Mouse (Mus musculus) forebrain, embryonic 10.5 days (tissue): ENCODE measurements around the gene Azin2. TPM values are rescaled to one million over a fixed set of nuclear protein-coding genes. Genes with fewer than 3 reads are reported as not detected.

Experiments
- DNase-seq: peaks from one replicate; pipeline ENCODE4 v3.0.0-alpha.2; 2017; ENCODE audit warnings: low spot score; ENCODE audit errors: extremely low spot score
- H3K27ac ChIP-seq: fragments of 300-500 bp; sonication (generic); 2 replicates; pipeline ENCODE4 v1.5.1; 2016; ENCODE audit warnings: mild to moderate bottlenecking
- H3K27me3 ChIP-seq: fragments of 300-500 bp; sonication (generic); 2 replicates; pipeline ENCODE4 v1.6.1; 2016; ENCODE audit warnings: mild to moderate bottlenecking; ENCODE audit not compliant: poor library complexity, severe bottlenecking
- H3K36me3 ChIP-seq: fragments of 300-500 bp; sonication (generic); replicated peaks from 2 replicates; pipeline ENCODE4 v1.6.1; 2016; ENCODE audit warnings: mild to moderate bottlenecking, moderate library complexity
- H3K4me1 ChIP-seq: fragments of 300-500 bp; sonication (generic); 2 replicates; pipeline ENCODE4 v1.6.1; 2016
- H3K4me3 ChIP-seq: fragments of 300-500 bp; sonication (generic); 2 replicates; pipeline ENCODE4 v1.5.1; 2016; ENCODE audit warnings: mild to moderate bottlenecking, moderate library complexity
- H3K9me3 ChIP-seq: fragments of 300-500 bp; sonication (generic); 2 replicates; pipeline ENCODE4 v1.6.1; 2016; ENCODE audit warnings: mild to moderate bottlenecking, moderate library complexity
- WGBS: fragments of 180-500 bp; shearing (Covaris S2); methylation state at CpG from one replicate; pipeline ENCODE4 v1.1.7; 2016; 5-methylcytosine and 5-hydroxymethylcytosine counted together
- polyA plus RNA-seq: library from polyadenylated mRNA; unstranded; fragments of >200 nt; fragmentation: Nextera tagmentation; extraction: Ambion mirVana; gene quantifications from 2 replicates; pipeline ENCODE4 v1.2.1, GENCODE M21; 2016

Gene Azin2
- polyA plus RNA-seq, 1 experiment from 2014 or later: 10.5 TPM

GRCm38 (mm10) chr4:128992176-128992575, 29.9 kb upstream of the Azin2 start:
- 91% methylated on average over 3 of the region's 3 CpGs for WGBS

GRCm38 (mm10) chr4:128991500-128992008, 29.3 kb upstream of the Azin2 start, which contains the start of gene Ak2:
Gene Ak2 (plus strand): TSS chr4:128991958.
- peaks cover 39% of the 10 kb centered on the region for H3K4me1 ChIP-seq
- WGBS: 90% methylated on average over 9 of the region's 9 CpGs
- H3K9me3 ChIP-seq: no peaks in the 10 kb centered on the region
- H3K4me3 ChIP-seq: peak within 1 kb of the TSS; percentile 82
- peak within 1 kb of the TSS; percentile 90 for H3K27ac ChIP-seq
- no peak for DNase-seq
- peaks cover 16% of the 10 kb centered on the region for H3K36me3 ChIP-seq
- H3K27me3 ChIP-seq: peaks cover 12% of the 10 kb centered on the region; the same call in 1 of the 2 replicates

More at GRCm38 (mm10) chr4:128992176-128992575, 29.9 kb upstream of the Azin2 start:
- Histone ChIP-seq H3K4me3 (no peak overlapping the region), H3K27ac (no peak overlapping the region), H3K27me3 (peaks cover 12% of the 10 kb centered on the region; the same call in 1 of the 2 replicates), H3K9me3 (no peaks in the 10 kb centered on the region), H3K4me1 (peaks cover 39% of the 10 kb centered on the region), H3K36me3 (peaks cover 23% of the 10 kb centered on the region)
- DNase-seq: no peak

- no peak for DNase-seq
- 70% methylated on average over 11 of the region's 11 CpGs for WGBS
- Histone ChIP-seq H3K27me3 (peaks cover 12% of the 10 kb centered on the region; the same call in 1 of the 2 replicates), H3K4me1 (peaks cover 30% of the 10 kb centered on the region), H3K27ac (no peak overlapping the region), H3K9me3 (no peaks in the 10 kb centered on the region), H3K36me3 (no peaks in the 10 kb centered on the region; the same call in 1 of the 2 replicates), H3K4me3 (no peak overlapping the region)
These were observed 27.4 kb upstream of the Azin2 start for GRCm38 (mm10) chr4:128989678-128990077.

DNA sequence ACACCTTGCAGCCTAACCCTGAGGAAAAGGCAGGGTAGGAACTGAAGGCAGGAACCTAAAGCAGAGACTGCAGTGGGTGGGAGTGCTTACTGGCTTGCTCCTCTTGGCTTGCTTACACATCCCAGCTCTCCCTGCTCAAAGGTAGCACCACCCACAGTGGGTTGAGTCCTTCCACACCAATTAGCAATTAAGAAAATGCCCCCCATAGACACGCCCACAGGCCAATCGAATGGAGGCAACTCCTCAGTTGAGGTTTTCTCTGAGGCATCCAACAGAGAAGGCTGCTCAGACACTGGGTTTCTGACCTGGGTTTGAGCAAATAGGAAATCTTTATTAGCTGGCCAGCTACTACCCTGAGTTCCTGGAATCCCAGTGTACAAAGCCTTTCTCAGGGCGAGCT, 26.7 kb upstream of the Azin2 start:
- DNase-seq: no peak
- H3K4me3 ChIP-seq: no peak overlapping the region
- peaks cover 23% of the 10 kb centered on the region for H3K4me1 ChIP-seq
- WGBS: 55% methylated on average over 3 of the region's 3 CpGs
- peaks cover 12% of the 10 kb centered on the region; the same call in 1 of the 2 replicates for H3K27me3 ChIP-seq
- no peaks in the 10 kb centered on the region for H3K36me3 ChIP-seq
- no peak overlapping the region for H3K27ac ChIP-seq
- no peaks in the 10 kb centered on the region for H3K9me3 ChIP-seq

- Histone ChIP-seq H3K9me3 (no peaks in the 10 kb centered on the region), H3K27me3 (no peaks in the 10 kb centered on the region), H3K27ac (no peak overlapping the region), H3K4me1 (peaks cover 8% of the 10 kb centered on the region), H3K36me3 (no peaks in the 10 kb centered on the region), H3K4me3 (no peak overlapping the region)
- 81% methylated on average over 3 of the region's 3 CpGs for WGBS
- DNase-seq: no peak
These were observed 22.4 kb upstream of the Azin2 start for GRCm38 (mm10) chr4:128984600-128984999.

DNA sequence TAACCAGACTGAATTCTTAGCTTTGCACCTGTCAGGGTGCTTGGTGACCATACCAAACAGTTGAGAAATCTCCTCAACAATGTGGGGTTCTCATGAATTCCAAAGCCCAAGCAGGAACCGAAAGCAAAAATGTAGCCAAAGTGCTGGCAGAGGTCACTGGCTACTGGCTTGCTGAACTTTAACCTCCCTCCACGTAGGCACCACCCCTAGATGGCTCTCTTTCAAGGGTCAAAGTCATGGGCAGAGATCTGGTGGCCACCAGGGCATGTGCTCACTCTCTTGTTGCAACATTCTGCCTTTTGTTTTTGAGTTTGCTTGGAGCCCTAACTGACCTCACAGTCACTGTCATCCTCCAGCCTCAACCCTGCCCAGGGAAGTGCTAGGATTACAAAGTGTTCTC, 21.4 kb upstream of the Azin2 start:
- WGBS: 67% methylated on average over 2 of the region's 2 CpGs
- DNase-seq: no peak
- Histone ChIP-seq H3K4me1 (no peaks in the 10 kb centered on the region), H3K27ac (no peak overlapping the region), H3K36me3 (no peaks in the 10 kb centered on the region), H3K4me3 (no peak overlapping the region), H3K9me3 (no peaks in the 10 kb centered on the region), H3K27me3 (no peaks in the 10 kb centered on the region)

GRCm38 (mm10) chr4:128983151-128983550, 20.9 kb upstream of the Azin2 start:
- 92% methylated on average over 2 of the region's 2 CpGs for WGBS
- 0 out of 2 replicates have a peak, but pooled peaks cover 2% of the 10 kb centered on the region for H3K4me1 ChIP-seq
- H3K4me3 ChIP-seq: no peak overlapping the region
- H3K9me3 ChIP-seq: no peaks in the 10 kb centered on the region
- DNase-seq: no peak
- no peaks in the 10 kb centered on the region for H3K36me3 ChIP-seq
- no peaks in the 10 kb centered on the region for H3K27me3 ChIP-seq
- no peak overlapping the region for H3K27ac ChIP-seq

DNA sequence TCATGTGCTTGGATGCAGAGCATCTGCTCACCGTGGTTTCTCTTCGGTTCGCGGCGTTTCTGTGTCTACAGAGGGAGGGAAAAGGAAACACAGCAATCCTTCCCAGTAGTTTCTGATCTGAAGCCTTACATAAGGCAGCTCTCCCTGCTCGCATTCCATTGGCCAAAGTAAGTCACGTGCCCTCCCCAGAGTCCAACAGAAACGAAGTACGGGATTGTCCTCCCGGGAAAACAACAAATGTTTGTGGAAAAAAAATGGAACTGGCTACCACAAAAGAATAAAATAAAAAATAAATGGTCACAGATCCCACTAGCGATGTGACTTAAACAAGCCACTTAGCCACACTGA, 19.6 kb upstream of the Azin2 start:
- Histone ChIP-seq H3K27ac (no peak overlapping the region), H3K9me3 (no peaks in the 10 kb centered on the region), H3K36me3 (no peaks in the 10 kb centered on the region), H3K27me3 (no peaks in the 10 kb centered on the region), H3K4me1 (0 out of 2 replicates have a peak, but pooled peaks cover 2% of the 10 kb centered on the region), H3K4me3 (no peak overlapping the region)
- 78% methylated on average over 11 of the region's 11 CpGs for WGBS
- DNase-seq: no peak

DNA sequence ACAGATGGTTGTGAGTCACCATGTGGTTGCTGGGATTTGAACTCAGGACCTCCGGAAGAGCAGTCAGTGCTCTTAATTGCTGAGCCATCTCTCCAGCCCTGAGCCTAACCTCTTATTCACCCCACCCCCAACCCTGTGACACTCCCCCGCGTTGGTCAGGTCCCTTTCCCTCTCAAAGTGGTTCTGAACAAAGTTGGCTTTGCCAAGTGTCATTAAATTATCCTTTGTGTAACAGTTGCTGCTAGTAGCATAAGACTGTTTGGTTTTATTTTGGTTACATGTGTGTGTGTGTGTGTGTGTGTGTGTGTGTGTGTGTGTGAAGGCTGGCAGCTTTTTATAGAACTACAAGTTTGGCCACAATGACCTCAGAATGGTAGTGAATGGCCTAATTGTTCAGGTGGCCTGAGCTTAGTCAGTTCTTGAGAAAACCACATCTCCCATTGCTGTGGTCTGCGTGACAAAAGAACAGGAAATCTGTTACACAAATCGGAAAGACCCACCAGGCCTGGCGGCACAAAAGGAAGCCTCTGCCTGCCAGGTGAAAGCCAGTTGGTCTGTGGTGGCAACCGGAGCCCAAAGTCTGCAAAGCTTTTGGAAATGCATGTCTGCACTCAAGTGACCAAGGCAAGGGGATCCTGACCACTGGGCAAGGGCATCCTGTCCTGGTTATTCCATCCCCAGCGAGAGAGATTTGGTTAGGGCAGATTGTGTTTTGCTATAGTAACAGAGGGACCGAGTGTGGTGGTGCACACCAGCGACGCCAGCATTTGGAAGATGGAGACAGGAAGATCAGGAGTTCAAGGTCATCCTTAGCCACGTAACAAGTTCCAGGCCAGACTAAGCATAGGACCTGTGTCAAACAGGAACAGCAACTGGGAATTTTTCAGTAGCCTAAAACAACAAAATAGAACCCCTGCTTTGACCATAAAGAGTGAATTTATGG, 18.9 kb upstream of the Azin2 start:
- DNase-seq: no peak
- no peaks in the 10 kb centered on the region for H3K36me3 ChIP-seq
- 0 out of 2 replicates have a peak, but pooled peaks cover 2% of the 10 kb centered on the region for H3K4me1 ChIP-seq
- H3K9me3 ChIP-seq: no peaks in the 10 kb centered on the region
- H3K27me3 ChIP-seq: no peaks in the 10 kb centered on the region
- no peak overlapping the region for H3K27ac ChIP-seq
- H3K4me3 ChIP-seq: no peak overlapping the region
- WGBS: 81% methylated on average over 12 of the region's 12 CpGs

DNA sequence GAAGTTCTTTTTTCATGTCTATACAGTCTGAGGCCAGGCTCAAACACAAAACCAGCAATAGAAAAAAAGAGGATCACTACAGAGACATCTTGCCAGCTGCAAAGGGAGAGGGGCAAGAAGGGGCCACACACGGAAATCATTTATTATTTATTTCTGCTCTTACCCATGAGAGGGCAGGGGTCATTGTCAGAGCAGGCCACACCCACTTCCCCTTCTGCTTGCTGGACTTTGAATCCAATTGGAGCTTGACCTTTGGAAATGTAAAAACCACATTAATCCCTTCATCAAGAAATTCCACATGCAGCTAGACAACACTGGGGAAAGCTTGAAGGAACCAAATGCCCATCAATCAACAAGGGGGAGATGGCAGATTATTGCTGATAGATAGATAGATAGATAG, 16.4 kb upstream of the Azin2 start:
- DNase-seq: no peak
- H3K4me3 ChIP-seq: no peak overlapping the region
- no peaks in the 10 kb centered on the region for H3K9me3 ChIP-seq
- H3K4me1 ChIP-seq: 0 out of 2 replicates have a peak, but pooled peaks cover 2% of the 10 kb centered on the region
- H3K27me3 ChIP-seq: no peaks in the 10 kb centered on the region
- WGBS: 48% methylated on average over 1 of the region's 1 CpGs
- no peak overlapping the region for H3K27ac ChIP-seq
- no peaks in the 10 kb centered on the region for H3K36me3 ChIP-seq

DNA sequence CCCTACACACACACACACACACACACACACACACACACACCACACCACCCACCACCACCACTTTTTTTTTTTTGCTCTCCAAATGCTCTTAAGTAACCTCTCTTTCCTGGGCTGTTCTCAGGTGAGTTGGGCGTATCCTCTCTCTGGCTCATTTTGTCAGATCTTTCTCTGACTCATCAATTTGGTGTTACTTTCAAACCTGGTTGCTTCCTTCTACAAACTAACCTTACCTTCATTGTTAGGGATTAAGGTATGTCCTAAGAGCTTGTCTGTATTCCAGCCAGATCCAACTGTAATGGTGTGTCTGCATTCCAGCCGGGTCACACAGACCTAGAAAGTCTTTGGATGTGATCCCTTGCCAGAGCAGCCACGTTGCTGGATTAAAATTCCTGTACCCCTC, 15.0 kb upstream of the Azin2 start:
- Histone ChIP-seq H3K36me3 (no peaks in the 10 kb centered on the region), H3K27me3 (no peaks in the 10 kb centered on the region), H3K9me3 (no peaks in the 10 kb centered on the region), H3K4me1 (0 out of 2 replicates have a peak, but pooled peaks cover 2% of the 10 kb centered on the region), H3K4me3 (no peak overlapping the region), H3K27ac (no peak overlapping the region)
- DNase-seq: no peak
- WGBS: 72% methylated on average over 3 of the region's 3 CpGs

- Histone ChIP-seq H3K9me3 (no peaks in the 10 kb centered on the region), H3K4me1 (0 out of 2 replicates have a peak, but pooled peaks cover 2% of the 10 kb centered on the region), H3K4me3 (no peak overlapping the region), H3K36me3 (no peaks in the 10 kb centered on the region), H3K27me3 (no peaks in the 10 kb centered on the region), H3K27ac (no peak overlapping the region)
- WGBS: 89% methylated on average over 4 of the region's 4 CpGs
- no peak for DNase-seq
These were observed 14.3 kb upstream of the Azin2 start for GRCm38 (mm10) chr4:128976577-128976976.

GRCm38 (mm10) chr4:128974677-128975076, 12.4 kb upstream of the Azin2 start:
- WGBS: 88% methylated on average over 8 of the region's 8 CpGs
- no peak for DNase-seq

More at GRCm38 (mm10) chr4:128974677-128975076, 12.4 kb upstream of the Azin2 start:
- Histone ChIP-seq H3K27ac (no peak overlapping the region), H3K36me3 (no peaks in the 10 kb centered on the region), H3K4me1 (peaks cover 7% of the 10 kb centered on the region; the same call in 1 of the 2 replicates), H3K27me3 (no peaks in the 10 kb centered on the region), H3K4me3 (no peak overlapping the region), H3K9me3 (no peaks in the 10 kb centered on the region)
